Mouse (Mus musculus) neural tube, embryonic 14.5 days (tissue): ENCODE data around the gene Tmem255b. TPM values are rescaled to one million over a fixed set of nuclear protein-coding genes. Genes with fewer than 3 reads are reported as not detected.

Experiments
- ATAC-seq: fragments of 200-750 bp; cut with Nextera tagmentation; 2 replicates; pipeline ENCODE4 v1.8.0; 2017; ENCODE audit warnings: low read depth, mild to moderate bottlenecking, moderate TSS enrichment, moderate library complexity
- H3K27ac ChIP-seq: fragments of 300-500 bp; sonication (generic); 2 replicates; pipeline ENCODE4 v1.5.1; 2014; ENCODE audit warnings: low read depth, mild to moderate bottlenecking, control low read depth, low read length, moderate library complexity, mixed read lengths
- H3K27me3 ChIP-seq: fragments of 300-500 bp; sonication (generic); 2 replicates; pipeline ENCODE4 v1.6.1; 2014; ENCODE audit warnings: low read length; ENCODE audit not compliant: control insufficient read depth, insufficient read depth
- H3K36me3 ChIP-seq: fragments of 300-500 bp; sonication (generic); 2 replicates; pipeline ENCODE4 v1.6.1; 2014; ENCODE audit warnings: low read length, mixed read lengths; ENCODE audit not compliant: control insufficient read depth, insufficient read depth
- H3K4me1 ChIP-seq: fragments of 300-500 bp; sonication (generic); 2 replicates; pipeline ENCODE4 v1.6.1; 2014; ENCODE audit warnings: low read length; ENCODE audit not compliant: control insufficient read depth, insufficient read depth
- H3K4me2 ChIP-seq: fragments of 300-500 bp; sonication (generic); 2 replicates; pipeline ENCODE4 v1.6.1; 2014; ENCODE audit warnings: mild to moderate bottlenecking, low read depth, low read length, control low read depth
- H3K4me3 ChIP-seq: fragments of 300-500 bp; sonication (generic); 2 replicates; pipeline ENCODE4 v1.5.1; 2014; ENCODE audit warnings: low read depth, low read length, control low read depth, mixed read lengths
- H3K9ac ChIP-seq: fragments of 300-500 bp; sonication (generic); replicated peaks from 2 replicates; pipeline ENCODE4 v1.6.1; 2014; ENCODE audit warnings: low read depth, mild to moderate bottlenecking, control low read depth, low read length, mixed read lengths
- H3K9me3 ChIP-seq: fragments of 300-500 bp; sonication (generic); 2 replicates; pipeline ENCODE4 v1.6.1; 2016; ENCODE audit warnings: low read length; ENCODE audit not compliant: control insufficient read depth
- WGBS: fragments of 180-500 bp; shearing (Covaris S2); extraction: QIAGEN DNeasy Blood & Tissue Kit; methylation state at CpG from one replicate; pipeline ENCODE4 v1.1.7; 2014; 5-methylcytosine and 5-hydroxymethylcytosine counted together
- polyA plus RNA-seq: library from polyadenylated mRNA; unstranded; fragments of >200 nt; fragmentation: Nextera tagmentation; extraction: Ambion mirVana; gene quantifications from 2 replicates; pipeline ENCODE4 v1.2.1, GENCODE M21; 2014

Tmem255b gene
- polyA plus RNA-seq, 1 experiment from 2014 or later: 1.5 TPM

DNA sequence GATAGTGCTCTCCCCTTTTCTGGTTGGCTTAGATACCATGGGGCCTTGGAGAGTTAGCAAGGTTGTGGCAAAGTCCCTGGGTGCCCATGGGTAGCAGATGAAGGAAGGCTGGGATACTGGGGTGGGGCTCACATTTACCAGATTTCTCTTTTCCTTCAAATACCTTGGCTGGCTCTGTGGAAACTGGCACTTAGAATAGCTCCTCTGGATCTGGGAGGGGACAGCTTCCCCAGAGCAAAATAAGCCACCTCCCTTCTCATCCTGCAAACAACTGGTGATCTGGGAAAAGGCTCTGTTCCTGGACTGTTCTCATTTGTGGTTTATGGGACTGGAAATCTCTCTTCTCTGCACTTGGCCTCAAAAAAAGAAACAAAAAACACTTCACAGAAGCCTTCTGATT is 4.1 kb upstream of the Tmem255b start:
- no peak overlapping the region for H3K9ac ChIP-seq
- H3K27ac ChIP-seq: no peak overlapping the region
- H3K27me3 ChIP-seq: no peaks in the 10 kb centered on the region
- H3K36me3 ChIP-seq: no peaks in the 10 kb centered on the region
- H3K4me3 ChIP-seq: no peak overlapping the region
- ATAC-seq: no peak
- no peaks in the 10 kb centered on the region for H3K4me1 ChIP-seq
- H3K4me2 ChIP-seq: no peak overlapping the region
- no peaks in the 10 kb centered on the region for H3K9me3 ChIP-seq

DNA sequence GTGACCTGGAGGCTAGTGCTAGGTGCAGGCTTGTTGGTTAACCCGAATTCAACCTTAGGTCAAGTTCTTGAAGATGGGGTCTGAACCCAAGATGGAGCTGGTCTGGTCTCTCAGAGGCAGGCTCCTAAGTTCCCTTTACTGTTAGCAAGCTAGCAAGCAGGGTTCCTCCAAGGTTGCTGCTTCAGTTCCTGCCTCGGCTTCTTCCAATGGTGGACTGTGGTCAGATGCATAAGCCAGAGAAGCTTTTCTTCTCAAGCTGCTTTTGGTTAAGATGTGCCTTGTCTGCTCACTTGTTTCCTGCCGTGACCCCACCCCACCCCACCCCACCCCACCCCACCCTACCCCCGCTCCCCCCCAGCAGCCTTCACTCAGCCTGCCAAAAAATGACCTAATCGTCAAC is 1.9 kb upstream of the Tmem255b start:
- no peak overlapping the region for H3K4me2 ChIP-seq
- WGBS: 86% methylated on average over 5 of the region's 5 CpGs
- H3K27ac ChIP-seq: no peak overlapping the region
- no peak overlapping the region for H3K4me3 ChIP-seq
- H3K9ac ChIP-seq: no peak overlapping the region
- no peaks in the 10 kb centered on the region for H3K27me3 ChIP-seq
- no peaks in the 10 kb centered on the region for H3K4me1 ChIP-seq
- no peak for ATAC-seq
- H3K36me3 ChIP-seq: no peaks in the 10 kb centered on the region
- H3K9me3 ChIP-seq: no peaks in the 10 kb centered on the region

DNA sequence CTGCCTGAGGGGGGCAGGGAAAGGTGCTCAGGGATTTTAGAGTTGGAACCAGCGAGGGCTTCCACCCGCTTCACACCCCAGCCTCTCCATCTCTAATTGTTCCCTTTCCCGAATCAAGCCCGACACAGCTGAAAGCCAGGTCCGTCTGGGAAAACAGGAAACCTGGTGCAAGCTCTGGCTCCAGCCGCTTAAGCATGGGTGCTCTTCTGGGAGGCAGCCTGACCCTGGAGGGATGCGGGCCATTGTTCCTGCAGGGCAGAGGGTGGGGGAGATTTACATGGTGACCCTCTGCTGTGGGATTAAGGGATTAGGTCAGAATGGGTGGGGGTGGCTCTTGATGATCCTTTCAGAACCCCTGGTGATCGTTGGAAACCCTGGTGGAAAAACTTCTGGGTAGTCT is 1.1 kb downstream of the Tmem255b start:
- H3K27me3 ChIP-seq: no peaks in the 10 kb centered on the region
- no peak overlapping the region for H3K9ac ChIP-seq
- no peaks in the 10 kb centered on the region for H3K4me1 ChIP-seq
- no peak overlapping the region for H3K27ac ChIP-seq
- no peaks in the 10 kb centered on the region for H3K9me3 ChIP-seq
- ATAC-seq: no peak
- no peak overlapping the region for H3K4me3 ChIP-seq
- no peak overlapping the region for H3K4me2 ChIP-seq
- 26% methylated on average over 8 of the region's 8 CpGs for WGBS
- no peaks in the 10 kb centered on the region for H3K36me3 ChIP-seq

DNA sequence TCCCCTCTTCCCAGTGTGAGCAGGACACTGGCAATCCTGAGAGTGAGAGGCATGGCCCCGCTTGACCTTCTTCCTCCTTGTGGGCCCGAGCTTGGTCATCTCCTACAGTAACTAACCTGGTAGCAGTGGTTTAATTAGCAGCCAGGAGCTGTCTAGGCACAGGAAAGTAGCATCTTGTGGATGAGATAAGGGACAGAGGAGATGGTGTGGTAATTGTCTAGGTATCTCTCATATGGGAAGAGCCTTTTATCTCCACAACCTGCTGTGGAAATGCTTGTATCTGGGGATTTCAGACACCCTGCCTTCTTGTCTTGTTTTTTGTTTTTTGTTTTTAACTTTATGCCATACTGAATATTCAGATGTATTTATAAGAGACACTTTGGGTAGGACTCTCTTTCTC is 2.5 kb downstream of the Tmem255b start:
- Histone ChIP-seq H3K4me3 (no peak overlapping the region), H3K9ac (no peak overlapping the region), H3K27me3 (no peaks in the 10 kb centered on the region), H3K27ac (no peak overlapping the region), H3K4me1 (no peaks in the 10 kb centered on the region), H3K9me3 (no peaks in the 10 kb centered on the region), H3K4me2 (no peak overlapping the region), H3K36me3 (no peaks in the 10 kb centered on the region)
- no peak for ATAC-seq
- WGBS: 83% methylated on average over 2 of the region's 2 CpGs

DNA sequence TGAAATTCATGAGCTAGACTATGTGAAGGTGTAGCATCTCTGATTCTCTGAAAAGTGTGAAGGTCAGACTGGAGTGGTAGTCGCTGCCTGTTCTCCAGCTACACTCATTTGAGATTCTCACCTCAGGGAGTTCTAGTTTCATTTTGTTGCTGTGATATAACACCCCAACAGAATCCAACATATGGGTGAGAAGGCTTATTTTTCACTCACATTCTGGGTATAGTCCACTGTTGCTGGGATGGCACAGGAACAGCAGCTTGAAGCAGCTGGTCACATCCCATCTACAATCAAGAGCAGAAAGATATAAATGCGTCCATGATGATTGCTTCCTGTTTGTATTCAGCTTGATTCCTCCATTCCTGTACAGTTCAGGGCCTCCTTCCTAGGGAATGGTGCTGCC is 7.2 kb downstream of the Tmem255b start:
- no peaks in the 10 kb centered on the region for H3K9me3 ChIP-seq
- no peaks in the 10 kb centered on the region for H3K27me3 ChIP-seq
- ATAC-seq: no peak
- no peaks in the 10 kb centered on the region for H3K36me3 ChIP-seq
- H3K27ac ChIP-seq: no peak overlapping the region
- H3K4me1 ChIP-seq: no peaks in the 10 kb centered on the region
- no peak overlapping the region for H3K9ac ChIP-seq
- no peak overlapping the region for H3K4me2 ChIP-seq
- H3K4me3 ChIP-seq: no peak overlapping the region
- 94% methylated on average over 2 of the region's 2 CpGs for WGBS

DNA sequence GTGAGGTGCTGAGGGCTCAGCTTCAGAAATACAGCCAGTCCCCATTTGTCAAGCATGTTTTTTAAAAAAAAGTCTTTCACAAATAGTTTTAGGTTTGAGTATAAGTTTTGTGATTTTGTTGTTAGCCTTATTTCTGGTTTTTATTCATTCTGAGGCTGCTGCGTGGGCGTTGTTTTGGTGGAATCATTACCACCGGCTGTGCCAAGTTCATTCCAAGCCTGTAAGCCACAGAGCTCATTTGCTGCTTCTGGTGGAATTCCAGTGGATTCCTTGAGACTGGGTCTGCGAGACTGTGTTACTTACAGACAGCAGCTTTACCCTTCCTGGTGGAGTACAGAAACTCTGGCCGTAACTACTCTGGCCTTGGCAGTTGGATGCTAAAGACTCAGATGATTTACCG is 11.5 kb downstream of the Tmem255b start:
- no peak overlapping the region for H3K9ac ChIP-seq
- H3K36me3 ChIP-seq: no peaks in the 10 kb centered on the region
- no peak overlapping the region for H3K4me2 ChIP-seq
- no peaks in the 10 kb centered on the region for H3K4me1 ChIP-seq
- WGBS: 91% methylated on average over 6 of the region's 6 CpGs
- H3K27ac ChIP-seq: no peak overlapping the region
- no peaks in the 10 kb centered on the region for H3K27me3 ChIP-seq
- no peaks in the 10 kb centered on the region for H3K9me3 ChIP-seq
- H3K4me3 ChIP-seq: no peak overlapping the region
- no peak for ATAC-seq

DNA sequence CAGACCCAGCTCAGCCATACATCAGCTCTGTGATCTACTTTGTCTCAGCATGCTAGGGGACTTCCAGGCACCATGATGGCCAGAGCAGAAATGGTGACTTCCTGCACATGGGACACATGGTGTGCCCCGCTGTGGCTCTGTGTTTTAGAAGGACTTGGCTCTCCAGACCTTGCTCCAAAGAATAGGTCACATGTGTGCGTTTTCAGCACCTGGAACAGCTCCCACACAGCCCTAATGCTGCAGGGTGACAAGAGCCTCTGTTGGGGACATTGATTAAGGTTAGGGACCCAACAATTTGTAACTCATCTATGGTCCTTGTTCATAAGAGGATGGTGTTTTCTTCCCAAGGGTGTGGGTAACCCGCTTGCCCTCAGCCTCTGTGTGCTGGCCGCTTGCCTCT is 13.2 kb downstream of the Tmem255b start:
- Histone ChIP-seq H3K4me1 (no peaks in the 10 kb centered on the region), H3K4me3 (no peak overlapping the region), H3K27me3 (no peaks in the 10 kb centered on the region), H3K27ac (no peak overlapping the region), H3K9ac (no peak overlapping the region), H3K4me2 (no peak overlapping the region), H3K9me3 (no peaks in the 10 kb centered on the region), H3K36me3 (no peaks in the 10 kb centered on the region)
- WGBS: 60% methylated on average over 4 of the region's 4 CpGs
- no peak for ATAC-seq

DNA sequence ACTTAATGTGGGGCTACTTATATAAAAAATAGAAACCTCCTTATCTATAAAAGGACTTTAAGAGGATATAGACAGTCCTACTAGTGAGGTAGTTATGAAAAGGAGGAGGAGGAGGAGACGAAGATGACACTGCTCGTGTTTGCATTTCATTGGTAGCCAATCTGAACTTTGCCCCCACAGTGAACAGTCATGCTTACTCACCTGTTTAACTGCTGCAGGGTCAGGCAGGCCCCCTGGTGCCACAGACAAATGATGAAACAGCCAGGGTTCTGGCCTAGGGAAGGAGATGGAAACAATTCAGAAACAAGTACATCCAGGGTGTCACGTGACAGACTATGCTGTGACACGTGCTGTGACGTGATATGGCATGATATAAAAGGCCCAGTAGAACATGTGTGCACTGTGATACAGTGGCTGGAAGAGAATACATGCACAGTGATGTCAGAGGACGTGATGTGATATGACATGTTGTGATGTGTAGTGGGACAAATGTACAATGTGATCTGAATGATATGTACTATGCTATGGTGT is 16.8 kb downstream of the Tmem255b start:
- Histone ChIP-seq H3K36me3 (no peaks in the 10 kb centered on the region), H3K4me1 (peaks cover 11% of the 10 kb centered on the region; the same call in 1 of the 2 replicates), H3K9ac (no peak overlapping the region), H3K4me2 (no peak overlapping the region), H3K9me3 (no peaks in the 10 kb centered on the region), H3K27me3 (no peaks in the 10 kb centered on the region), H3K27ac (no peak overlapping the region), H3K4me3 (no peak overlapping the region)
- 75% methylated on average over 6 of the region's 6 CpGs for WGBS
- ATAC-seq: no peak

DNA sequence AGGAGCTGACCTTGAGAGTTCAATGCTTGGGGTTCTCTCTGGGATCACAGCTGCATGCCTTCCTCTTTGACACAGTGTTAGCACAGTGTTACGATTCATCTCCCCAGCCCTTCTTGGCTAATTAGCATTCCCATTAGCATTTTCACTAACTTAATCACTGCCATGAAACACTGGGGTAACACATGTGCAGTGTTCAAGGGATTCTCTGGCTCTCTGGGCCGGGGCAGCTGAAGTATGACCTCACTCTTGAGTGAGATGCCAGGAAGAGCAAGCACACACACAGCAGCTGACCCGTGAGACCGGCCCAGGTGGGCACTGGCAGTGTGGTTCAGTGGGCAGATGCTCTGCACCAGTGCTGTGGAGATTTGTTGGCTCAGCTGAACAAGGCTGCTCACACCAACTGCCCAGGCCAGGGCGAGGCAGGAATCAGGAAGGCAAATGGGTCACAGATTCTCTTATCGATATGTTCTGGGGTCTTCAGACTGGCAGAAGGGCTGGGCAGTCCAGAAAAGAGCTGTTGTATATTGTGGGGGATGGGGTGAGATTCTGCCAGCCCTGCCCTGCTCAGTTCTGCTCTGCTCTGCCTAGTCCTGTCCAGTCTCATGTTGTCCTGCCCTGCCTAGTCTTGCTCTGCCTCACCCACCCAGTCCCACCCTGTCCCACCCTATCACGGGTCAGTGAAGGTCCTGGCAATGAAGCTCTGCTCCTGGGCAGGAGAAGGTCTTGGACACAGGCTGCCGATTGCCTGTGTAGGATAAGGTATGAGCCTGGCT is 19.5 kb downstream of the Tmem255b start:
- no peak overlapping the region for H3K9ac ChIP-seq
- peak overlapping the region; percentile 34; the same call in 1 of the 2 replicates for H3K27ac ChIP-seq
- H3K4me2 ChIP-seq: no peak overlapping the region
- no peaks in the 10 kb centered on the region for H3K9me3 ChIP-seq
- H3K4me1 ChIP-seq: peaks cover 11% of the 10 kb centered on the region; the same call in 1 of the 2 replicates
- ATAC-seq: peak; percentile 82
- 47% methylated on average over 8 of the region's 8 CpGs for WGBS
- no peak overlapping the region for H3K4me3 ChIP-seq
- H3K36me3 ChIP-seq: no peaks in the 10 kb centered on the region
- H3K27me3 ChIP-seq: no peaks in the 10 kb centered on the region
